Mouse (Mus musculus): Measurements from ENCODE around the gene Slc3a2.

- no peak for TF ChIP-seq CTCF (IDR thresholded peaks at IDR 0.05; ENCODE audit: extremely low read depth, insufficient read depth, low read length)
- no peak for TF ChIP-seq POLR2A (IDR thresholded peaks at IDR 0.05; ENCODE audit: extremely low read depth, insufficient read depth, low read length)
Measured at GRCm38 (mm10) chr19:8673336-8674063, 49.7 kb downstream of the Slc3a2 start.
